Mouse (Mus musculus) R1 (cell line): ENCODE measurements at regions not wholly inside any gene's neighbourhood (a gene's known extent, or its start where the extent isn't known, plus 50 kb on each side); places are given as distances from the start of the nearest gene placed in this dataset.

Source experiments
- DNase-seq: peaks from one replicate; pipeline ENCODE4 v3.0.0-alpha.2; 2018; ENCODE audit warnings: low read depth, low spot score

GRCm38 (mm10) chr15:5414401-5414800 is 170.4 kb upstream of the Ptger4 start:
- no peak for DNase-seq

GRCm38 (mm10) chr15:5416031-5416430 is 172.0 kb upstream of the Ptger4 start:
- DNase-seq: no peak

GRCm38 (mm10) chr15:5426641-5427040 is 182.7 kb upstream of the Ptger4 start:
- DNase-seq: no peak

GRCm38 (mm10) chr15:5427319-5428048 is 183.5 kb upstream of the Ptger4 start:
- DNase-seq: no peak

- no peak for DNase-seq
These were observed 188.0 kb upstream of the Ptger4 start for GRCm38 (mm10) chr15:5432018-5432417.

- no peak for DNase-seq
These were observed 193.0 kb upstream of the Ptger4 start for GRCm38 (mm10) chr15:5437020-5437419.

- no peak for DNase-seq
These were observed 202.2 kb upstream of the Ptger4 start for GRCm38 (mm10) chr15:5446040-5446755.

GRCm38 (mm10) chr15:5446756-5447314 is 202.8 kb upstream of the Ptger4 start:
- no peak for DNase-seq

- no peak for DNase-seq
These were observed 203.9 kb upstream of the Ptger4 start for GRCm38 (mm10) chr15:5447707-5448496.

GRCm38 (mm10) chr15:5459083-5459482 is 215.1 kb upstream of the Ptger4 start:
- DNase-seq: no peak

GRCm38 (mm10) chr15:5459580-5459979 is 215.6 kb upstream of the Ptger4 start:
- DNase-seq: no peak

GRCm38 (mm10) chr15:5462651-5463050 is 218.7 kb upstream of the Ptger4 start:
- DNase-seq: no peak

- DNase-seq: no peak
These were observed 220.7 kb upstream of the Ptger4 start for GRCm38 (mm10) chr15:5464732-5465131.

GRCm38 (mm10) chr15:5468535-5469073 is 224.6 kb upstream of the Ptger4 start:
- DNase-seq: no peak

GRCm38 (mm10) chr15:5475389-5475995 is 231.5 kb upstream of the Ptger4 start:
- DNase-seq: no peak

GRCm38 (mm10) chr15:5493286-5493685 is 249.3 kb upstream of the Ptger4 start:
- no peak for DNase-seq

- DNase-seq: no peak
These were observed 251.3 kb upstream of the Ptger4 start for GRCm38 (mm10) chr15:5495187-5495849.

GRCm38 (mm10) chr15:5495954-5496353 is 252.0 kb upstream of the Ptger4 start:
- no peak for DNase-seq

- DNase-seq: no peak
These were observed 260.5 kb upstream of the Ptger4 start for GRCm38 (mm10) chr15:5504502-5504901.

- no peak for DNase-seq
These were observed 263.0 kb upstream of the Ptger4 start for GRCm38 (mm10) chr15:5506848-5507544.
